Mouse (Mus musculus) ES-E14 (cell line): ENCODE measurements around the gene Polr2h. TPM values are rescaled to one million over a fixed set of nuclear protein-coding genes. Genes with fewer than 3 reads are reported as not detected.

Experiments
- DNase-seq: peaks from one replicate; pipeline ENCODE4 v3.0.0-alpha.2; 2013; ENCODE audit warnings: low read depth, low spot score
- H3K27ac ChIP-seq: 2 replicates; pipeline ENCODE4 v1.5.1; 2012; ENCODE audit warnings: low read depth, mild to moderate bottlenecking, low read length, moderate library complexity, mixed read lengths; ENCODE audit not compliant: poor library complexity, insufficient read depth, severe bottlenecking
- H3K36me3 ChIP-seq: 2 replicates; pipeline ENCODE4 v1.6.1; 2012; ENCODE audit warnings: mild to moderate bottlenecking, low read length, moderate library complexity, mixed read lengths; ENCODE audit not compliant: control insufficient read depth, poor library complexity, insufficient read depth, severe bottlenecking
- H3K4me1 ChIP-seq, 2 experiments: fragments of 150-350 bp in 1 of 2; sonication (generic) in 1 of 2; 2 replicates each; pipeline ENCODE4 v1.6.1; 2012; ENCODE audit warnings: low read length in 2 of 2, mild to moderate bottlenecking in 1 of 2, mixed read lengths in 1 of 2; ENCODE audit not compliant: control insufficient read depth in 2 of 2, insufficient read depth in 2 of 2, poor library complexity in 1 of 2
- H3K4me3 ChIP-seq, 2 experiments: fragments of 150-350 bp in 1 of 2; sonication (generic) in 1 of 2; 2 replicates each; pipeline ENCODE4 v1.5.1; 2012; ENCODE audit warnings: low read length in 2 of 2, low read depth in 1 of 2, mild to moderate bottlenecking in 1 of 2, mixed read lengths in 1 of 2; ENCODE audit not compliant: insufficient read depth in 1 of 2, poor library complexity in 1 of 2, severe bottlenecking in 1 of 2
- H3K9ac ChIP-seq: 2 replicates; pipeline ENCODE4 v1.6.1; 2012; ENCODE audit warnings: low read depth, mild to moderate bottlenecking, low read length, mixed read lengths; ENCODE audit not compliant: poor library complexity, insufficient read depth, severe bottlenecking
- H3K9me3 ChIP-seq: fragments of 150-350 bp; sonication (generic); 2 replicates; pipeline ENCODE4 v1.6.1; 2012; ENCODE audit warnings: low read depth, mild to moderate bottlenecking, low read length; ENCODE audit not compliant: control insufficient read depth, insufficient read depth
- CHD2 ChIP-seq: IDR thresholded peaks from 2 replicates; pipeline ENCODE4 v1.6.1; 2014; ENCODE audit warnings: mild to moderate bottlenecking, low read depth, low read length, inconsistent platforms
- HCFC1 ChIP-seq: IDR thresholded peaks from 2 replicates; pipeline ENCODE4 v1.6.1; 2012; ENCODE audit warnings: low read length, inconsistent platforms, borderline replicate concordance; ENCODE audit not compliant: insufficient read depth
- MAFK ChIP-seq: IDR thresholded peaks from 2 replicates; pipeline ENCODE4 v1.6.1; 2014; ENCODE audit warnings: mild to moderate bottlenecking, low read depth, low read length, inconsistent platforms; ENCODE audit not compliant: insufficient read depth
- ZC3H11A ChIP-seq: IDR thresholded peaks from 2 replicates; pipeline ENCODE4 v1.6.1; 2012; ENCODE audit warnings: low read depth, mild to moderate bottlenecking, inconsistent platforms, low read length, borderline replicate concordance
- ZNF384 ChIP-seq: IDR thresholded peaks from 2 replicates; pipeline ENCODE4 v1.6.1; 2012; ENCODE audit warnings: low read depth, low read length, inconsistent platforms
- in situ Hi-C, 2 experiments: fragments of 600-800 bp; cut with MboI; formaldehyde crosslinking; loops; one replicate each; pipeline ENCODE4 v1.15.1; 2025; ENCODE audit warnings: low sequenced_read_pairs in 2 of 2, inconsistent platforms in 1 of 2; ENCODE audit not compliant: unreplicated experiment in 2 of 2
- total RNA-seq: library from RNA; depleted of rRNA; stranded (reverse); fragments of 300-350 nt; gene quantifications from 2 replicates; pipeline ENCODE4 v1.2.3, GENCODE M21; 2012

Polr2h gene
- total RNA-seq, 1 experiment: 125 TPM

DNA sequence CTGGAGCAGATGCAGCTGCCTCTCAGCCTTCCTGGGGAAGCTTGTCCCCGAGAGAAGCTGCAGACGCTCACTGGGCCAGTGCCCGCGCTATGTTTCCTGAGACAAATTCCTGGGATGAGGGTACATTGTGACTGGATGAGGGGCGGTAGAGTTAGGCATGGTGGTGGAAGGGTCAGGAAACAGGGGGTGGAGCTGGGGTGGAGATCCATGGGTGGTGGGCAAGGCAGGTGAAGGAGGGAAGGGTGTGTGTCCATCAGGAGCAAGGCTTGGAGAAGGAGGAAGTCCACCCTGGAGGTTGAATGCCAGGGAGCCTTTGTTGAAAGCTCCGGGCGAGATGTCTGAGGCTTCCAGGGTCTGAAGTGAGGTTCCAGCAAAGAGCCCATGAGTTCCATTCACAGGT, 7.9 kb downstream of the Polr2h start:
- Histone ChIP-seq H3K36me3 (peaks cover 10% of the 10 kb centered on the region), H3K9ac (no peak overlapping the region), H3K4me1 (peaks cover 0 to 21% of the 10 kb centered on the region in 2 experiments; a peak in 3 of 4 replicates), H3K27ac (no peak overlapping the region), H3K4me3 (no peak overlapping the region), H3K9me3 (no peaks in the 10 kb centered on the region)
- TF ChIP-seq ZC3H11A (no peak), HCFC1 (no peak), ZNF384 (no peak), CHD2 (no peak), MAFK (no peak)
- DNase-seq: no peak
- in situ Hi-C loops: no loop called here

DNA sequence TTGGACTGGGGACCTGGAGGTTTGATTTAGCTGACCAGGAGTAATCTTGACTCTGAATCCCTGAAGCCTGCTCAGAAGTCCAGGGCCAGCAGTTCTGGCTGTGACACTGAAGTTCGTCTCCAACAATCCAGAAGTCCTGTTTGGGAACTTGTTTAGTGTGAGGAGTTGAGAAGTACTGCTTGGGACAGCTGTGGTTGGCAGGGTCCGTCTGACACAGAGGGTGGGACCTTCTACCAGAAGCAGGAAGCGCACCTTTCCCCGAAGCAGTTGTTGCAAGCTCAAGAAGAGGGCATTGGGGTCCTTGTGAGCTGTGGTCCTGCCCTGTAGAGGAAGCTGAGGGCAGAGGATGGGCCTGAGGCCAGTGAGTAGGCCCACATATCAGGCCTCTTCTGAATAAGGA, 8.3 kb downstream of the Polr2h start:
- Histone ChIP-seq H3K4me3 (no peak overlapping the region), H3K27ac (no peak overlapping the region), H3K4me1 (peaks cover 0 to 24% of the 10 kb centered on the region in 2 experiments; a peak in 3 of 4 replicates), H3K36me3 (peaks cover 8% of the 10 kb centered on the region), H3K9me3 (no peaks in the 10 kb centered on the region), H3K9ac (no peak overlapping the region)
- DNase-seq: no peak
- in situ Hi-C loops: no loop called here
- TF ChIP-seq HCFC1: no peak
- TF ChIP-seq ZC3H11A: no peak
- no peak for TF ChIP-seq ZNF384
- no peak for TF ChIP-seq MAFK
- no peak for TF ChIP-seq CHD2

DNA sequence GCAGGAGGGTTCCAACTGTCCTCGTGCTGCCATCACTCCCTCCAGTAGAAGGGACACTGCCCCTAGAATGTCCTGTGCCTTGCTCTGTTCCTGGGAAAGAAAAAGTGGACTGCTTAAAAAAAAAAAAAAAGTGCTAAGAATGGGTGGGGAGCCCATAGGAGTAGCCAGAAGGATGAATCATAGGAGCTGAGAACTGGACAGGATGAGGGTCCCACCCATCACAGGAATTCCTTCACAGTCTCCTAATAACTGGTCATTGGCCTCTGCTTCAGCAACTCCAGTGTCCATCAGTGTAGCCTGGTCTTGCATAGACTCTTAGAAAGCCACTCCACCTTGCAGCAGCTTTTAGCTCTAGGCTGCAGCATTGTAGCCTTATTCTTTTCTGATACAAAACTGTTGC, 8.9 kb downstream of the Polr2h start:
- no peaks in the 10 kb centered on the region for H3K9me3 ChIP-seq
- peaks cover 0 to 24% of the 10 kb centered on the region in 2 experiments; a peak in 3 of 4 replicates for H3K4me1 ChIP-seq
- no peak overlapping the region for H3K9ac ChIP-seq
- TF ChIP-seq HCFC1: no peak
- TF ChIP-seq MAFK: no peak
- TF ChIP-seq ZC3H11A: no peak
- no peak for TF ChIP-seq CHD2
- no peak for TF ChIP-seq ZNF384
- in situ Hi-C loops: no loop called here
- H3K4me3 ChIP-seq: no peak overlapping the region
- DNase-seq: no peak
- peaks cover 8% of the 10 kb centered on the region for H3K36me3 ChIP-seq
- no peak overlapping the region for H3K27ac ChIP-seq

DNA sequence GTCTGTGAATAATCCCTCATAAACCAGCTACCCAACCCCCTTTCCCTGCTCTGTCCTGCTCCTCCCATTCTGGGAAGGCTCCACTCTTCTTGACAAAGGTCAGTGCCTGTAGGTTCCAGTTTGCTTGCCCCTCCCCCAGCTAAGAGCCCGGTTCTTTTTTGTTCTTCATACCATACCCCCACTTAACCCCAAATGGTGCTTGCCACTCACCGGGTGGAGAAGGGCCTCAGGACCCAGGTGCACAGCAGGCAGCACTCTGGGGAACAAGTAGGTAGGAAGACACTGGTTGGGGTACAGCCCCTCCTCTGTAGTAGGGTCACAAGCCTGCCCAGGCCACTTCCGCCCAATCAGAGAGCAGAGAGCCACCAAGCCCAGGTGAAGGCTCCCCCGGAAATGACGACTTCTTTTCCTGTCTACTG, 12.8 kb downstream of the Polr2h start:
- in situ Hi-C loops: no loop called here
- H3K4me3 ChIP-seq: peak overlapping the region; percentile 42 to 49
- DNase-seq: no peak
- peak overlapping the region; percentile 63; the same call in 1 of the 2 replicates for H3K27ac ChIP-seq
- H3K9ac ChIP-seq: 0 out of 2 replicates have a peak overlapping the region, but pooled peaks have one; percentile 12
- H3K36me3 ChIP-seq: peaks cover 1% of the 10 kb centered on the region; the same call in 1 of the 2 replicates
- H3K9me3 ChIP-seq: no peaks in the 10 kb centered on the region
- H3K4me1 ChIP-seq: peaks cover 5 to 18% of the 10 kb centered on the region in 2 experiments; a peak in 2 of 4 replicates
- no peak for TF ChIP-seq HCFC1
- no peak for TF ChIP-seq ZC3H11A
- 0 out of 2 replicates have a peak, but pooled peaks have one; percentile 31 for TF ChIP-seq CHD2

DNA sequence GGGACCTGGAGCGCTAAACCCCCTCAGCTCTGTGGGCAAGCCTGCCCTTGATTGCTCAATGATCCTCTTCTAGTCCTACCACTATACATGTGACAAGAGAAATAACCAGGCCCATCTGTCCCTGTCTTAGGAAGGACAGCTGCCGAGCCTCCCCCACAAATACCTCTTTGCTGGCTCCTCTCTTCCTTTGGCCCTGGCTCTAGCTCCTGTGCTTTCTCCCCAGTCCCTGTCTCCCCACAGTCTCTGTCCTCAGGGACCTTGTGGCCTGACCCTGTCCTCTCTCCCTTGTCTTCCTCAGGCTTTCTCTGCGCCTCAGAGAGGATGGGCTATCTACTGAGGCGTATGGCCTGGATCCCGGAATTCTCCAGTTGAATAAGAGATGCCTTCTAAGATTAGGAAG, 14.2 kb downstream of the Polr2h start:
- in situ Hi-C loops: no loop called here
- Histone ChIP-seq H3K36me3 (no peaks in the 10 kb centered on the region; the same call in 1 of the 2 replicates), H3K27ac (no peak overlapping the region), H3K9me3 (no peaks in the 10 kb centered on the region), H3K4me3 (peak overlapping the region in 1 of 2 experiments; percentile 87; a peak in 1 of 4 replicates), H3K4me1 (peaks cover 5 to 16% of the 10 kb centered on the region in 2 experiments; a peak in 2 of 4 replicates), H3K9ac (no peak overlapping the region; the same call in 1 of the 2 replicates)
- TF ChIP-seq ZC3H11A (no peak), MAFK (no peak), ZNF384 (no peak), CHD2 (no peak), HCFC1 (no peak)
- no peak for DNase-seq
